Mouse (Mus musculus) c-Kit-positive CD71-negative TER-119-negative erythroid progenitor cells, embryonic 14.5 days (primary cell): ENCODE measurements at regions not wholly inside any gene's neighbourhood (a gene's known extent, or its start where the extent isn't known, plus 50 kb on each side); places are given as distances from the start of the nearest gene placed in this dataset.
"Not testable (repeated sequence)": the region's sequence is repeated elsewhere in the genome, so short reads cannot be mapped to it uniquely, and the experiment has no call there.

Experiments used
- DNase-seq: peaks from one replicate; pipeline ENCODE4 v3.0.0-alpha.2; 2013; ENCODE audit warnings: low read depth

GRCm38 (mm10) chr12:17852138-17852537, 161.5 kb downstream of the Hpcal1 start:
- peak; percentile 7 for DNase-seq

GRCm38 (mm10) chr12:17872491-17872890, 181.8 kb downstream of the Hpcal1 start:
- not testable (repeated sequence) for DNase-seq

- DNase-seq: peak; percentile 73
These were observed 190.9 kb downstream of the Hpcal1 start for GRCm38 (mm10) chr12:17881371-17882116.

GRCm38 (mm10) chr12:17882117-17883116, 191.8 kb downstream of the Hpcal1 start:
- DNase-seq: not testable (repeated sequence)

- not testable (repeated sequence) for DNase-seq
These were observed 201.1 kb downstream of the Hpcal1 start for GRCm38 (mm10) chr12:17891663-17892310.

- DNase-seq: not testable (repeated sequence)
These were observed 222.4 kb downstream of the Hpcal1 start for GRCm38 (mm10) chr12:17913058-17913457.
